Mouse (Mus musculus) olfactory bulb, adult 2 months (tissue): ENCODE measurements at regions not wholly inside any gene's neighbourhood (a gene's known extent, or its start where the extent isn't known, plus 50 kb on each side); places are given as distances from the start of the nearest gene placed in this dataset.

Source experiments
- CTCF ChIP-seq: fragments of 200-500 bp; IDR thresholded peaks from 2 replicates; pipeline ENCODE4 v1.5.1; 2012; ENCODE audit warnings: low read depth, mild to moderate bottlenecking, low read length, moderate library complexity; ENCODE audit not compliant: insufficient read depth
- POLR2A ChIP-seq: fragments of 200-500 bp; IDR thresholded peaks from 2 replicates; pipeline ENCODE4 v1.6.1; 2012; ENCODE audit warnings: mild to moderate bottlenecking, low read depth, low read length, moderate library complexity; ENCODE audit not compliant: insufficient read depth

GRCm38 (mm10) chr15:61879408-61879807 lies 956.6 kb upstream of the A1bg start:
- TF ChIP-seq CTCF (no peak), POLR2A (no peak)
